Mouse (Mus musculus): ENCODE measurements around the gene Sox1. TPM values are rescaled to one million over a fixed set of nuclear protein-coding genes. Genes with fewer than 3 reads are reported as not detected.

Sox1 gene
- total RNA-seq, 2 experiments from 2014 or later: 0.06 to 0.25 TPM

DNA sequence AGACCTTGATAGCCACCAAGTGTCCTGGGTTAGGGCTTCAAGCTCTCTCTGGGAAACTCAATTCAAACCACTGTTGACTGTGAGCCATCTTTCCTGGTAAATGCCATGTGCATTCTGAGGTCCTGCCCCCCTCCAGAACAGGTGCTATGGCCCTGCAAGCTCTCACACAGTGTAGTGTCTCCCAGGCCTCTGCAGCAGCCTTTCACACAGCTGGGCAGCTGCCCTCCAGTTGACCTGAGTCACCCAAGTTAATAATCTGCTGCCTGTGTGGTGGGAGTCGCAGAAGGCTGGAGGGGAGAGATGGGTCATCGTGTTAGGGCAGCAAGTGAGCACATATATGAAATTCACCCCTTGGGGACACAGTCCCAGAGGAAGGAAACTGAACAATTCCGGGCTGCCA lies 14.9 kb downstream of the Sox1 start:
- DNase-seq (ENCODE audit: low spot score in 2 of 2): no peak

DNA sequence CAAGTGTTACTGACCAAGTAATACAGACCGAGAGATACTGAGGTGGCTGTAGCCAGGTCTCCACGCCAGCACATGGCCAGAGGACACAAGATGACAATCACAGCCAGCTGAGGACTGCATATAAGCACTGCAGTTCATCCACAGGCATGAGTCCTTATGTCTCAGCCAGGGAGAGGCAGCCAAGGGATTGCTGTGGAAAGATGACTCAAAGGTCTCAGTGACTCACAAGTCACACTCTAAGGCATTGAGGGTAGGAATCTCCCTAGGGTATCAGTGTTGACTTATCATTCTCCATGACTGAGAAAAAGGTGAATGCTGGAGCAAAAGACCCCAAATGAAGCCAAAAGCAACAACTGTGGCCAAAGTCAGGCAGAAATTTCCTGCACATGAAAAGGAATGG lies 22.0 kb downstream of the Sox1 start:
- no peak for DNase-seq (ENCODE audit: low spot score in 2 of 2)

DNA sequence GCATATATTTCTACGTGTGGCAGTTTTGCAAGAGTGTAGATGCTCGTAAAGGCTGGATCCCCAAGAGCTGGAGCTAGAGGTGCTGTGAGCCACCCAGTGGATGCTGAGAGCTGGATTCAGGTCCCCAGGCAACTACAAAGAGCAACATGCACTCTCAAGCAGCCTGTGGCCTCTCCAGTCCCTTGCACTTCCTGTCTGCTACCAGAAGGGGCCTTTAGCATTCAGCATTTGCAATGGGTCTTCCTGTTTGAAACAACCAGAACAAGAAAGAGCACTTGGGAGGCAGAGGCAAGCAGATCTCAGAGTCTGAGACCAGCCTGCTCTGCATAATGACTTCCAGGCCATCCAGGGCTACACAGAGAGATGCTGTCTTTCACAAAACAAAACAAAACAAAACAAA lies 25.4 kb downstream of the Sox1 start:
- no peak for DNase-seq (ENCODE audit: low spot score in 2 of 2)

DNA sequence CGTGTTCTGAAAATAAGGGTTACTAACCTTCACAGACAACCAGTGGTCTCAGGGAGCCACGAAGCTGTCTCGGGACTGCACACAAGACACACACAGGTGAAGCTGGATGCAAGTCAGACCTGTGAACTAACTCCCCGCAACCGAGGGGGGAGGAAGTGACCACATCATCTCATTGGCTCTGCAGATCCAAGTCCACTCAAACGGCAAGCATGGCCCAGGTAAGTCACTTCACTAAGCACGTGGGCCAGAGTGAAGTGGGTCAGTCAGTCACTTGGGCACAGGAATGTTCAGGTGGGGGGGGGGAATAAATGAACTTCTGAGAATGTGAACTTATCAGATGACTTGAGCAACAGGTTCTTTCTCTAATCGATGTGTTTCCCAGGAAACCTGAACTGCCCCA lies 30.8 kb downstream of the Sox1 start:
- DNase-seq (ENCODE audit: low spot score in 2 of 2): no peak

DNA sequence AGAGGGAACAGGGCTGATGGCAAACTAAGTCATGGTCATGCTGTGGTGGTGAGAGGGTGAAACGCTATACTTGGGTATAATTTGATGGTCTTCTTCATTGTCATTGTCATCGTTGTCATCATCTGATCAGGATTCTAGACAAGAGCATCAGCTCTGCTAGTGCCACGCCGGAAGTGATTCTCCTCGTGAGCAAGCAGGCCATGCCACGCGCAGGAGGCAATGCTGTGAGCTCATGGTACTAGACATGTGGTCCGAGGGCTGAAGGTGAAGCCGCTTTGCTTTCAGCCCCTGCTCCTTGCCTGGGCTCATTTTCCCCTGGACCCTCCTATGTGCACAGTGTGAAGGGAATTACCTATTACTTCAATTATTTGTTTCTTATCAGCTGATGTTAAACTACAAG lies 32.3 kb downstream of the Sox1 start:
- no peak for DNase-seq (ENCODE audit: low spot score in 2 of 2)

DNA sequence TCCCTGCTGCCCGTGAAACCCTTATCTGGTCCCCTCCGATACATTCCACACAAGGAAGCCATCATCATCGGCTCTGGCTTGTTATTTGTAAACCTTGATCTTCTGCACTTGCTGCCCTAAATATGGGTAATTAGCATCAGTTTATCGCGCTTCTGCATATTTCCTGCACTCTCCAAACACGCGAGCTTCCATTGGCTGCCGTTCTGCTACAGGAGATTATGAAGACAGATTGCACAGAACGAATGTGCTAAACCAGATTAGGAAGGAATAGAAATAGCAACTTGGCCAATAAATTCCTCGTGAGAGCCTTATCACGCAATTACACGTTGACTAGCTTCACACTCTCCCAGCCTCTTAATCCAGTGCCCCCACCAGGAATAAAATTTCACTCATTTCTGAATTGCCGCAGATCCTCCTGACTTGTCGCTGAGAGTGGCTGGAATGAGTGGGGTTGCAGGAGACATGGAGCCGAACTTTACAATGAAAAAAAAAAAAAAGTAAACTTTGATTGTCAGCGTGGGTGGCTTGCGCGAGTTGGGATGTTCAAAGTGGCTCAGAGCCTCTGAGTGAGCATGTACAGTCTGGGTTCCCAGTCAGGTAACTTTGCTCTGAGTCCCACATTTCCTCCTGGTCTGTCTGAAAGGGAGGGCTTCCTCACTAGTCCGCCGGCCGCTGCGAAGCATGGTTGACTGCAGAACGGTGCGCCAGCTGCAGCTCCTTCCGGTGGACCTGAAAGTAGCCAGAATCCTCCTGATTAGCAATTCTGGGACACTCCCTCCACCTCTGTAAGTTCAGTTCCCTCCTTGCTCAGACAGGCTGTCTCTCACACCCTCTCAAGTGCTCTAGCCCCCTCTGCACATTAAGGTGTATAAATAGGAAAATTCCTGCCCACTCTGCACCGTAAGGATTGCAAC lies 33.0 kb downstream of the Sox1 start:
- DNase-seq (ENCODE audit: low spot score in 2 of 2): no peak

DNA sequence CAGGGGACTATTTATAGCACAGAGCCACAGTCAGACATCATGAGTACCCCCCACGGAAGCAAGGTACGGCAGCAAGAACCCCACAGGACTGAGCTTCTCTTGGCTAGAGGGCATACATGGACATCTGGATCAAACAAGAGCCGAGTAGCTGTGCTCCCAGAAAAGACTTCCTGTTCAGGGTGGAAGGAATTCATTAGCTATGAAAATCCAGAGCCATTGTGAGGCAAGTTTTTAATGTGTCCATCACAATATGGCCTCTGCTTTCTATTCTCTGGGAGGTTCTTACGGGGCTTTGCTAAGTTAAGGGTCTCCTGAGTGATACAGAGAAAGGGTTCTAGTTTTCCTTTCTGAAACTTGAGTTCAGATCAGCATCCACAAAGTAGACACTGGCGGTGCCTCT lies 33.8 kb downstream of the Sox1 start:
- DNase-seq (ENCODE audit: low spot score in 2 of 2): no peak

DNA sequence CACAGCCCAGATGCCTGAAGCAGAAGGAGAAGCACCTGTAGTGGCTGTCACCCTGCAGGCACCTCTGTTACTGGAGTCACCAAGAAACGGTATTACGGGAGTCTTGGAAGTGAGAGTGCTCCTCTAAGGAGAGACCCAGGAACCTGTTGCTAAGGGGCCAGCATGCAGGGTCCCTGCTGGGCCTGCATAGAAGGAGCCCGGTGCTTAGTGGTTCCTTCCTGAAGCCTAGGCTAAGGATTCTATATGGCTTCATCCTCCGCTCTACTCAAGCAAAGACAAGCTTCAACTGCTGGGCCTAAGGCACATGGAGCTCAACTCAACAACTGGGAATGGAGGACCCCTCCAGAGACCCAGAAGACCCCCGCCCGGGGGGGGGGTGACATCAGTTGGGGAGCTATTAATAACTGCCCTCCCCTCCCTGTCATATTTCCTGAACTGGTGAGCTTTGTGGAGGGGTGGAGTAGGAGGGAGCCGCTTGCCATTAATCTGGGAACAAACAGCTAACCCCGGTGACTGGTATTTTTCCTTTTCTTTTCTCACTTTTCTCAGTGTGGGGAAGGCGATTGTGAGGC lies 34.6 kb downstream of the Sox1 start:
- no peak for DNase-seq (ENCODE audit: low spot score in 2 of 2)

DNA sequence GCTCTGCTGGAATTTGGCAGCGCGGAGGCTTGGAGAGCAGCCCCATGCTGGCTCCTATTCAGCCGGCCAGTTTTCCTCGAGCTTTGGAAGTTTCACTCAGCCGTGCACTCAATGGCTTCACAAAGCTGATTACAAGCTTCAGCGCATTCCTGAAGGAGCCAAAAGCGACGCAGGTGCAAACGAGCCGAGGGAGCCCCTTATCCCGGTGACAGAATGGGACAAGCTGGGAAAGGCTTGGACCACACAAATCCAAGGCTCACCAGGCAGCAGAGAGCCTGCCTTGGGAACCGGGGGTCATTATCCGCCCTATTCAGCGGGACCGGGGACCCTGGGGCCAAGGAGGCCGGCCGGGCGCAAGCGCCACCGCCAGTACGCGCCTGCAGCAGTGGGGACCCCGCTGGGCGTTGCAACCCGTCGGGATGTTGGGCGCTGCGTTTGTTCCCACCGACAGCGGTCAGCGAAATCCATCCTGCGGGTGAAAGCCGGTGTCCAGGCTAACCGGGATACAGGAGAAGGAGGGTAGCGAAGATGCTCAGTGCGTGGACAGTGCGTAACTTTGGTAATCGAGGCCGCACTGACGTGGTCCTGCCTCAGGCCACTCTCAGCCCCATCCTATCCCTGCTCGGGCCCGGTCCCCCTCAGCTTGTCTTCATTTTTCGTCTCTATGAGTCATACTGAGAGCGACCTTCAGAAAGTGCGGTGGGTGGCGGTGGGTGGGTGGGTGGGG lies 35.2 kb downstream of the Sox1 start:
- DNase-seq (ENCODE audit: low spot score in 2 of 2): no peak

DNA sequence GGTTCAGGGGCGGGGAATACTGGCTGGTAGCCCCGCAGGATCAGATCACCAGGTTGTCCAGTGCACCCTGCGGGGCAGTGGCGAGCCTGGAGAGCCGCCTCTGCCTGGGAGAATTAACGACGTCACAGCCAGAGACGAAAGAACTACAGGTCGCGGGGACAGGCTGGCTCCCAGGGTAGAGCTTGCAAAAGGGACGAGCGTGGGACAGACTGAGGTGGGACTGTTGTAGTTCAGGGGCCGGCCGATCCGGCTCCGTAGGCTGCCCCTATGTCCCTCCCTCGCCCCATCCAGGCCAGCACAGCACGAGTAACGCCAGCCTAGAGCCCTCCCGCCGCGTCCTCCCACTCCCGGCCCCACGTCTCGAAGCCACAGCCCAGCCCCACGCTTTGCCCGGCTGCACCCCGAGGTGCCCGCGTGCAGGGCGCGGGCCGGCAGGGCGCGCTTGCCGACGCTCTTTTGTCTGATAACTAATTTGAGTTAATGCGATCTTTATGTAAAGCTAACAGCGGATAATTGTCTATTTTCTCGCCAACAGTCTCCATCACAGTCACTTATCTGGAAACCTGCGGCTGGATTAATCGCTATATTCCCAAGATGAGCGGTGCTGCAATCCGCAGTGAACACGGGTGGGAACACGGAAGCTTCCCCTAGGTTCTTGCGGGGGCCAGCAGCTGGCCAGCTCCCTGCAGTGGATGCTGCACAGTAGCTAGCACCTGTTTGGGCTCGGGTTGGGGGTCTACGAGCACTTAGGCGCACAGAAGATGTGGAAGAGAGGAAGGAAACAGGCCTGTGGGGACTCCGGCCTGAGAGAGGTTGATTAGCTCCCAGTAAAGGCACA lies 36.0 kb downstream of the Sox1 start:
- DNase-seq (ENCODE audit: low spot score in 2 of 2): no peak

DNA sequence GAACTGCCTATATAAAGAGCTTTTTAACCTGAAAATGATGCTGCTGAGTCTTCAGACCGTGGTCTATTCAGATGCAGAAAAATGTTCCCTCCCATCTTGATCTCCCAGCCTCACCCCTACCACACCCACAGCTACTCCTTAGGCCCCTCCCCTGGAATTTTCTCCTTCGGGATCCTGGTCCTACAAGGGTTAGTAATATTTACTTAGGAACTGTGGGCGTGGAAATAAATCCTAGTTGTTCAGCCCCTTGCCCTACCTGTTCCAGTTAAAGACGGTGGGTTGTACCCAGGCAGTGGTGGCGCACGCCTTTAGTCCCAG lies 36.6 kb downstream of the Sox1 start:
- DNase-seq (ENCODE audit: low spot score in 2 of 2): no peak

DNA sequence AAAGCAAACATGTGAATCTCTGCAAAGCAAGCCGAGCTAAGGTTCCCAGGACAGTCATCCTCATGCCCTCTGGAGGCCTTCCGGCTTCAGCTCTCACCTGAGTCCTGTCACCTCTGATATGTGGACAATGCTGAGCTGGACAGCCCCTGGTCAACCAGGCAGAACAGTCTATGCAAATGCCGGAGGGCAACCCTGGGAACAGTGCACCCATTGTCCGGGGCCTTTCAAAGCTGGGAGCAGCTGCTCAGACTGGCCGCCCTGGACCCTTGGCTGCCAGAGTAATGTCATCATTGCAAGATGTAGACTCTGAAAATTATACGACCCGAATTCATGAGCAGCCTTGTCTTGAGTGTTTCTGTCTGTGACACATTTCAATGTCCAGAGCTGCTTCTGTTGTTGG lies 37.5 kb downstream of the Sox1 start:
- no peak for DNase-seq (ENCODE audit: low spot score in 2 of 2)

DNA sequence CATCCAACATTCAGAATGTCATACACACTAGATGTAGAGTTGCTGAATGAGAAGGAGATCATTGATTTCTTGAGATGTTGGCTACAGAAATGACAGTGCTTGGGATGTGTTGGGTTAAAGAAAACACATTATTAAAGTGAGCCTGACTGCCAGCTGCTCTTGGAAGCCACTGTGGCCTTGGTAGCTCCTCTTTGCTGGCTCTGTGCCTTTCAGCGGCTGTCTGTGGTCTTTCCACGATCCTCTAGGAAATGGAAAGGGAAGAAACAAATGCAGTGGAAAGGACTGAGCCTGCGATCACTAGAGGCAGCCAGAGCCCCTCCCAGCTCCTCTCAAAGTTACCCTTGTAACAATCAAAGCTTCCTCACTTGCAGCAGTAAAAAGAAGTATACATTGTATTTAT lies 39.7 kb downstream of the Sox1 start:
- DNase-seq (ENCODE audit: low spot score in 2 of 2): no peak

DNA sequence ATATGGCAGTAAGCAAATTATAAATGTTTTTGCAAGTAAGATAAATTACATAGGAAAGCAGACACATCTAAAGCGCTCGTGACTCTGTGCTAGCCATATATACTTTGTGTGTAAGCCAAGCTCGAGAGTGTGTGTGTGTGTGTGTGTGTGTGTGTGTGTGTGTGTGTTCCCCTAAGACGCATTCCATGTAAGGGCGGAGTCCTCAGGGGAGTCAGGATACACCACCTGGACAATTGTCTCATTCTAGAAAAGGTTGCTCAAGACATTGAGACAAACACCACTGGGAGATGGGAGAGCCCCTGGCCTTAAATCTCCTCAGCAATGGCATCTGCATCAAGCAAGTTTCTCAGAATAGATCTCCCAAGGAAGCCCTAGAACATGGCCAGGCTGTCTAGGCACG lies 42.9 kb downstream of the Sox1 start:
- DNase-seq (ENCODE audit: low spot score in 2 of 2): no peak

DNA sequence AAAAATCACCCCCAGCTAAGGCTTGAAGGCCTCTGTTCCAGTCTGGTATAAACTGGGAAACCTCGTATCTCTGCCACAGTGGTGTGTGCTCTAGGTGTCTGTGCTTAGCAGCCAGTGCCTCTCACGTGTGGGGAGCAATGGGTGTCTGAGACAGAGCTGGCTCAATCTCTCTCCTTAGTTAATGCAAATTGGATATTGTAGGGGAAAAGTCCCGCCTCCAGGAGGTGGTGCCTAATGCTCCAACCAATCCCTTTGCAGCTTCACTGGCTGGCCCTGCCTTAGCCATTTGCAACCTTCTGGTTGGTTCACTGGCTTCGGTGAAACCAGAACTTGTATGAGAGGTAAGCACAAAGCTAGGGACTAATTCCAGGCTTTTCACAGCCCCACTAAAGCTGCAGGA lies 43.9 kb downstream of the Sox1 start:
- no peak for DNase-seq (ENCODE audit: low spot score in 2 of 2)

DNA sequence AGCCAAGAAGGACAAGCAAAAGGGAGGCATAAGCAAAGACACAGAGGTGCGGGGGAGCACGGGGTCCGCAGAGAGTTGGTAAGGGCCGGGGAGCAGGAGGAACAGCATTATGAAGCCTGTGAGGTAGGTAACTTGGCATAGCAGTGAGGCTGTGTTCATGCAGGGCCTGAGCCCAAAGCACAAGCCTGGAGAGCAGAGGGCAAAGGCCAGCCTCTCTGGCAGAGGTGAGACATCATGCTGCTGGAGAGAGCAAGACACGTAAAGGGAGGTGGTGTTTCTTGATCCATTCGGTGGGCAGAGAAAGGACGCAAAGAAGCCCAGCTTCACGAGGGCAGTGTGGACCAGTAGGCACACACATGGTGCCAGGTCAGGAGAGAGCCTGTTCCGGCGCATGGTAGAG lies 44.8 kb downstream of the Sox1 start:
- no peak for DNase-seq (ENCODE audit: low spot score in 2 of 2)

DNA sequence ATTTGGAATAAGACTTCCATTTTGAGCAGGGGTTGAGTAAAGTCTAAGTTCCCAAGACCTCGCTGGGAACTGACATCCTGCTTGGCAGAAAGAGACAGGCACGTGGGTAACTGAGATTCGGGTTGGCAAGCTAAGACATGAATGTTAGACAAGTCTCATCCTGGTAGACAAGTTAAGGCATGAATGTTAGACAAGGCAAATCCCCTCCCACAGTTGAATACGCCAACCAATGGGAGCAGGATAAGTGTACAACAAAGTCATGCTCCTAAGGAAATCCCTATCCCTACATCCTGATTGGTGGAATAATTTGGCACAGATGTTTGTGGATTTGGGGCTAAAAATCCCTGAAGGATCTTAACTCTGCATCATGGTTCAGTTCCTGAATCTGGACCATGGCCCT lies 45.9 kb downstream of the Sox1 start:
- no peak for DNase-seq (ENCODE audit: low spot score in 2 of 2)

DNA sequence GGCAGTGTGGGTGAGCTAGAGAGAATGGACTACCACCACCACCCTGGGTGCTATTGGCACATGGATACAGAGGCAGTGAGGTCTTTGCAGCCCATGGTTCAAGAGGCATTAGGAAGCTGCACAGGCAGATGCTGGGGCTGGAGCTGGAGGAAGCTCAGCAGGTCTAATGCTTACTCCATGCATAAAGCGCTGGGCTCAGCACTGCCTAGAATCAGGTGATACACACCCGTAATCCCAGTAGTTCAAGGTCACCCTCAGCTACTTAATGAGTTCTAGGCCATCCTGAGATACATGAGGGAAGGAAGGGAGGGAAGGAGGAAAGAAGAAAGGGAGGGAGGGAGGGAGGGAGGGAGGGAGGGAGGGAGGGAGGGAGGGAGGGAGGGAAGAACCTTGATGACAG lies 50.2 kb downstream of the Sox1 start:
- no peak for DNase-seq (ENCODE audit: low spot score in 2 of 2)

DNA sequence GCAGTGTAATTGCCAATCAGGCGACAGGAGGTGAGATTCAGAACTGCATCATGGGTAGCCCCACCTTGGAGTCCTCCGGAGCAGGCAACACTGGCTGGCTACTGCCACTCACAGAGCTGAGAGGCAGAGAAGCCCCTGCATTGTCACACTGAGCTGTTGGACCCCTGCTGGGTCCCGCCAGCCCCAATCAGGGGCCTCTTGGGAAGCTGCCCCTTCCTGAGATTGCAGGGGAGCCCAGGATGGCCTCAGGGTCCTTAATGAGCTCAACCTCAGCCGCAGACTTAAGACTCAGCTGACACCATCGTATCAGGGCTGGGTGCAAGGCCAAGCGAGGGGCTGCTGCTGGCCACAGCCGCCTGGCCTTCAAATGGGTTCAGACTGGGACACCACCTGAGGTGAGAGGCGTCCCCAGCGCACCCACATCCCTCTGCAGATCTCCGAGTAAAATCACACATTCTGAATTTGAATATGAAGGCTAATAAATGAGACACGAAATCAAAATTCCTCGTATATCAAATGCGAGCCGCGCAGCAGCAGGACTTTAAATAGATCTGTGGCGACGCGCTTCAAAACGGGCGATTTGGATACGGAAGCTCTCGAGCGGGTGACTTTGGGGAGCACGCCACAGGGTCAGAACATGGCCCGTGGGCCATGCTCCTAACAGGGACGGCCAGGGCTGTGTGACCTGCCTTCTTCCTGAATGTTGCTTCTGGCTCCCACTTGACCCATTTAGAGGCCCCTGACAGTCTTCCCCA lies 51.0 kb downstream of the Sox1 start:
- no peak for DNase-seq (ENCODE audit: low spot score in 2 of 2)
